Mouse (Mus musculus) C2C12 (cell line): ENCODE measurements at regions not wholly inside any gene's neighbourhood (a gene's known extent, or its start where the extent isn't known, plus 50 kb on each side); places are given as distances from the start of the nearest gene placed in this dataset.

Experiments
- CEBPB ChIP-seq: IDR thresholded peaks from one replicate; pipeline ENCODE4 v1.6.1; 2011; ENCODE audit warnings: low read depth, mild to moderate bottlenecking, control low read depth, moderate library complexity
- CTCF ChIP-seq: IDR thresholded peaks from one replicate; pipeline ENCODE4 v1.5.1; 2011; ENCODE audit not compliant: control insufficient read depth, insufficient read depth, insufficient read length
- FOSL1 ChIP-seq: IDR thresholded peaks from one replicate; pipeline ENCODE4 v1.8.0; 2011; ENCODE audit warnings: mild to moderate bottlenecking, low read length; ENCODE audit not compliant: poor library complexity, insufficient read depth, severe bottlenecking
- MAX ChIP-seq: IDR thresholded peaks from one replicate; pipeline ENCODE4 v1.6.1; 2011; ENCODE audit warnings: mild to moderate bottlenecking, control low read depth
- MYOD1 ChIP-seq: IDR thresholded peaks from one replicate; pipeline ENCODE4 v1.6.1; 2011; ENCODE audit warnings: low read depth; ENCODE audit not compliant: control insufficient read depth, insufficient read length
- MYOG ChIP-seq: IDR thresholded peaks from one replicate; pipeline ENCODE4 v1.6.1; 2011; ENCODE audit not compliant: control insufficient read depth, insufficient read length; ENCODE audit errors: extremely low read depth
- USF1 ChIP-seq: IDR thresholded peaks from one replicate; pipeline ENCODE4 v1.6.1; 2011; ENCODE audit warnings: low read depth, mild to moderate bottlenecking, control low read depth, moderate library complexity

DNA sequence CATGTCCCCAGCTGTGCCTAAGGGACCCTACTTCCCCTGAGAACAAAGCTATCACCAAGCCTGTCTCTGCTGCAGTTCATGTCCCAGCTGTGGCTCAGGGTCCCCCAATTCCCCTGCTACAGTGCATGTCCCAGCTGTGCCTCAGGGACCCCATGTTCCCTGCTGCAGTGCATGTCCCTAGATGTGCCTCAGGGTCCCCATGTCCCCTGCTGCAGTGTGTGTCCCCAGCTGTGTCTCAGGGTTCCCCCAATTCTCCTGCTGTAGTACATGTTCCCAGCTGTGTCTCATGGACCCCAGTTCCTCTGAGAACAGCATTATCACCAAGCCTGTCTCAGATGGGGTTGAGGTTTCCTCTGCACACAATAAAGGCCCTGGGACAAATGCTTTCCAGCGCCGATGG, 67.3 kb downstream of the Gm26897 start:
- TF ChIP-seq MYOG (no peak), CTCF (no peak), FOSL1 (no peak), USF1 (no peak), MYOD1 (no peak), CEBPB (no peak), MAX (no peak)
